Mouse (Mus musculus): ENCODE data around the gene Stim1.

DNA sequence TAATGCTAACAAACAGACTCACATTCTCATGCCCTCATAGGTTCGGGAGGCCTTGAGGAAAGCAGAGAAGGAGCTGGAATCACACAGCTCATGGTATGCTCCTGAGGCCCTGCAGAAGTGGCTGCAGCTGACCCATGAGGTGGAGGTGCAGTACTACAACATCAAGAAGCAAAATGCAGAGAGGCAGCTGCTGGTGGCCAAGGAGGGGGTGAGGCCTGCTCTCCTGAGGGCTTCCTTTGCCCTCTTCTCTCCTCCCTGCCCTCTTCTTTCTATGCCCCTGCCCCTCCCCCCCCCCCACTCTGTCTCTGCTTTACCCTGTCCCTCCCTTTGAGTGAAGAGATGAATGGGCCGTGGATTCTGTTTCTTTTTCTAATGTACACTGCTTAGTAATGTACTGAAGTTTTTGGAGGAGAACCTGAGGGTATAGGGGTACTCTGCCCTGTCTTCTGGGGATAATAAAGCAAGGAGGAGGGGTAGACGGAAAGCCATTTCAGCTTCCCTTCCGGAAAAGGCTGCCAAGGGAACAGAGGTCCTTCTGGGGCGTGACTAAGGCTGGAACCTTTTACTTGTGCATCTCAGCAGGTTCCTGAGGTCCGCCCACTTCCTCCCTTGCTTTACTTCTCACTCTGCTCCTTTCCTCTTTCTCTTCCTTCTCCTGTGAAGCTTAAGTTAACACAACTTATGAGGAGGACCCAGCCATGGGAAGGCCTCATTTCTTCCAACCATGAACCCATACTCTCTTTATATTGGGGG lies 158.5 kb downstream of the Stim1 start:
- TF ChIP-seq CTCF (conservative IDR thresholded peaks at IDR 0.05 in 1 of 2, IDR thresholded peaks at IDR 0.05 in 1 of 2; ENCODE audit: low read depth in 2 of 2, low read length in 2 of 2) (no peak), EP300 (IDR thresholded peaks at IDR 0.05; ENCODE audit: low read length) (no peak), ZKSCAN1 (IDR thresholded peaks at IDR 0.05; ENCODE audit: borderline replicate concordance, low read depth, low read length) (no peak), TCF12 (IDR thresholded peaks at IDR 0.05; ENCODE audit: low read depth, low read length) (no peak), GABPA (IDR thresholded peaks at IDR 0.05; ENCODE audit: insufficient replicate concordance, low read depth, low read length) (no peak), MYC (IDR thresholded peaks at IDR 0.05; ENCODE audit: low read depth, low read length) (no peak), POLR2A (IDR thresholded peaks at IDR 0.05; ENCODE audit: low read depth, low read length) (peak; percentile 32; the same call in 1 of the 2 replicates)

All from CH12.LX (cell line).